Mouse (Mus musculus) brain, embryonic 14.5 days (tissue): Measurements from ENCODE around the gene Saa1.

ENCODE experiments used
- CTCF ChIP-seq: fragments of 200-500 bp; IDR thresholded peaks from 2 replicates; pipeline ENCODE4 v1.5.1; 2012; ENCODE audit warnings: inconsistent platforms, mild to moderate bottlenecking, moderate library complexity, borderline replicate concordance; ENCODE audit not compliant: insufficient read depth, insufficient read length; ENCODE audit errors: extremely low read depth
- POLR2A ChIP-seq: fragments of 200-500 bp; IDR thresholded peaks from 2 replicates; pipeline ENCODE4 v1.6.1; 2012; ENCODE audit warnings: mild to moderate bottlenecking, inconsistent platforms, borderline replicate concordance; ENCODE audit not compliant: poor library complexity, insufficient read depth, insufficient read length, severe bottlenecking; ENCODE audit errors: extremely low read depth

GRCm38 (mm10) chr7:46715600-46715999 is 27.2 kb downstream of the Saa1 start, which contains the start of gene Saa3:
- TF ChIP-seq CTCF, result no peak
- TF ChIP-seq POLR2A, result no peak
